Mouse (Mus musculus) stomach, postnatal 0 days (tissue): ENCODE results near the gene Apol10b. TPM values are rescaled to one million over a fixed set of nuclear protein-coding genes. Genes with fewer than 3 reads are reported as not detected.
"Not testable (repeated sequence)": the region's sequence is repeated elsewhere in the genome, so short reads cannot be mapped to it uniquely, and the experiment has no call there.

Experiments
- ATAC-seq: fragments of 200-750 bp; cut with Nextera tagmentation; 2 replicates; pipeline ENCODE4 v1.8.0; 2017; ENCODE audit not compliant: low FRiP score, low TSS enrichment
- DNase-seq: peaks from one replicate; pipeline ENCODE4 v3.0.0-alpha.2; 2016; ENCODE audit warnings: low spot score
- H3K27ac ChIP-seq: fragments of 300-500 bp; sonication (generic); replicated peaks from 2 replicates; pipeline ENCODE4 v1.5.1; 2014; ENCODE audit warnings: mild to moderate bottlenecking, control low read depth
- H3K27me3 ChIP-seq: fragments of 300-500 bp; sonication (generic); 2 replicates; pipeline ENCODE4 v1.6.1; 2014; ENCODE audit warnings: low read length; ENCODE audit not compliant: control insufficient read depth, insufficient read depth
- H3K36me3 ChIP-seq: fragments of 300-500 bp; sonication (generic); 2 replicates; pipeline ENCODE4 v1.6.1; 2014; ENCODE audit warnings: low read length, mixed read lengths; ENCODE audit not compliant: control insufficient read depth, insufficient read depth
- H3K4me1 ChIP-seq: fragments of 300-500 bp; sonication (generic); replicated peaks from 2 replicates; pipeline ENCODE4 v1.6.1; 2014; ENCODE audit warnings: antibody characterized with exemption; ENCODE audit not compliant: control insufficient read depth, insufficient read depth
- H3K4me2 ChIP-seq: fragments of 300-500 bp; sonication (generic); replicated peaks from 2 replicates; pipeline ENCODE4 v1.6.1; 2014; ENCODE audit warnings: low read depth, mild to moderate bottlenecking, control low read depth, moderate library complexity
- H3K4me3 ChIP-seq: fragments of 300-500 bp; sonication (generic); 2 replicates; pipeline ENCODE4 v1.5.1; 2014; ENCODE audit warnings: low read depth, low read length, control low read depth
- H3K9ac ChIP-seq: fragments of 300-500 bp; sonication (generic); 2 replicates; pipeline ENCODE4 v1.6.1; 2014; ENCODE audit warnings: mild to moderate bottlenecking, low read length, control low read depth, mixed read lengths
- H3K9me3 ChIP-seq: fragments of 300-500 bp; sonication (generic); 2 replicates; pipeline ENCODE4 v1.6.1; 2016; ENCODE audit warnings: low read length; ENCODE audit not compliant: control insufficient read depth
- CTCF ChIP-seq: IDR thresholded peaks from 2 replicates; pipeline ENCODE4 v1.5.1; 2016; ENCODE audit warnings: antibody characterized with exemption, low read depth, mild to moderate bottlenecking, moderate library complexity
- EP300 ChIP-seq: optimal IDR thresholded peaks from 2 replicates; pipeline ENCODE3; 2016; ENCODE audit warnings: antibody characterized with exemption
- WGBS: fragments of 180-500 bp; shearing (Covaris S2); extraction: QIAGEN DNeasy Blood & Tissue Kit; methylation state at CpG from one replicate; pipeline ENCODE4 v1.1.7; 2014; 5-methylcytosine and 5-hydroxymethylcytosine counted together
- polyA plus RNA-seq: library from polyadenylated mRNA; unstranded; fragments of >200 nt; fragmentation: Nextera tagmentation; extraction: Ambion mirVana; gene quantifications from 2 replicates; pipeline ENCODE4 v1.2.1, GENCODE M21; 2015

Apol10b gene
- polyA plus RNA-seq, 1 experiment from 2014 or later, result 0.38 TPM

GRCm38 (mm10) chr15:77587026-77587425, 8.9 kb downstream of the Apol10b start:
- no peak for ATAC-seq

GRCm38 (mm10) chr15:77581681-77582080, 14.2 kb downstream of the Apol10b start:
- H3K4me1 ChIP-seq, result no peaks in the 10 kb centered on the region
- no peak overlapping the region for H3K27ac ChIP-seq
- H3K4me3 ChIP-seq, result no peak overlapping the region
- H3K27me3 ChIP-seq, result no peaks in the 10 kb centered on the region
- no peaks in the 10 kb centered on the region for H3K36me3 ChIP-seq
- WGBS, result 19% methylated on average over 1 of the region's 1 CpGs
- ATAC-seq (peak; percentile 70), DNase-seq (peak; percentile 44)
- no peaks in the 10 kb centered on the region for H3K9me3 ChIP-seq
- TF ChIP-seq EP300 (no peak), CTCF (no peak)
- no peak overlapping the region for H3K9ac ChIP-seq
- H3K4me2 ChIP-seq, result no peak overlapping the region

More at GRCm38 (mm10) chr15:77587026-77587425, 8.9 kb downstream of the Apol10b start:
- no peaks in the 10 kb centered on the region for H3K9me3 ChIP-seq
- H3K27ac ChIP-seq, result no peak overlapping the region
- H3K27me3 ChIP-seq, result no peaks in the 10 kb centered on the region
- no peak overlapping the region for H3K4me2 ChIP-seq
- H3K4me1 ChIP-seq, result no peaks in the 10 kb centered on the region
- no peaks in the 10 kb centered on the region for H3K36me3 ChIP-seq
- no peak overlapping the region for H3K4me3 ChIP-seq
- TF ChIP-seq EP300 (no peak), CTCF (no peak)
- no peak for DNase-seq
- no peak overlapping the region for H3K9ac ChIP-seq

- H3K36me3 ChIP-seq, result no peaks in the 10 kb centered on the region
- TF ChIP-seq EP300 (no peak), CTCF (no peak)
- H3K4me1 ChIP-seq, result no peaks in the 10 kb centered on the region
- no peak overlapping the region for H3K27ac ChIP-seq
- no peak overlapping the region for H3K4me3 ChIP-seq
- DNase-seq (no peak), ATAC-seq (no peak)
- H3K27me3 ChIP-seq, result no peaks in the 10 kb centered on the region
- H3K4me2 ChIP-seq, result no peak overlapping the region
- no peak overlapping the region for H3K9ac ChIP-seq
- WGBS, result 92% methylated on average over 4 of the region's 4 CpGs
- H3K9me3 ChIP-seq, result no peaks in the 10 kb centered on the region
These were observed 16.6 kb downstream of the Apol10b start for GRCm38 (mm10) chr15:77579311-77579710.

- Histone ChIP-seq H3K36me3 (no peaks in the 10 kb centered on the region), H3K9me3 (no peaks in the 10 kb centered on the region), H3K4me2 (no peak overlapping the region), H3K4me3 (no peak overlapping the region), H3K4me1 (no peaks in the 10 kb centered on the region), H3K9ac (no peak overlapping the region), H3K27ac (no peak overlapping the region), H3K27me3 (no peaks in the 10 kb centered on the region)
- no peak for ATAC-seq
- DNase-seq, result no peak
- TF ChIP-seq CTCF, result no peak
- TF ChIP-seq EP300, result no peak
- WGBS, result 83% methylated on average over 2 of the region's 2 CpGs
These were observed 17.1 kb downstream of the Apol10b start for GRCm38 (mm10) chr15:77578801-77579200.

GRCm38 (mm10) chr15:77563219-77563618, 32.7 kb downstream of the Apol10b start:
- Histone ChIP-seq H3K27me3 (no peaks in the 10 kb centered on the region), H3K4me1 (no peaks in the 10 kb centered on the region)

GRCm38 (mm10) chr15:77561792-77562191, 34.1 kb downstream of the Apol10b start, which contains the start of gene 1700025B11Rik:
TSS of gene 1700025B11Rik (minus strand) at chr15:77561892.
- no peaks in the 10 kb centered on the region for H3K4me1 ChIP-seq
- no peak within 1 kb of the TSS for H3K4me2 ChIP-seq
- no peak within 1 kb of the TSS for H3K27ac ChIP-seq
- ATAC-seq (no peak), DNase-seq (no peak)
- H3K4me3 ChIP-seq, result no peak within 1 kb of the TSS
- H3K9ac ChIP-seq, result no peak within 1 kb of the TSS
- TF ChIP-seq CTCF, result no peak
- no peak for TF ChIP-seq EP300
- no peaks in the 10 kb centered on the region for H3K9me3 ChIP-seq
- H3K36me3 ChIP-seq, result no peaks in the 10 kb centered on the region
- no peaks in the 10 kb centered on the region for H3K27me3 ChIP-seq

More at GRCm38 (mm10) chr15:77563219-77563618, 32.7 kb downstream of the Apol10b start:
- H3K4me3 ChIP-seq, result no peak overlapping the region
- TF ChIP-seq CTCF (peak; percentile 48), EP300 (no peak)
- H3K36me3 ChIP-seq, result no peaks in the 10 kb centered on the region
- H3K27ac ChIP-seq, result no peak overlapping the region
- no peak overlapping the region for H3K9ac ChIP-seq
- ATAC-seq (no peak), DNase-seq (no peak)
- no peaks in the 10 kb centered on the region for H3K9me3 ChIP-seq
- H3K4me2 ChIP-seq, result no peak overlapping the region

GRCm38 (mm10) chr15:77539221-77539620, 56.7 kb downstream of the Apol10b start:
- not testable (repeated sequence) for H3K27ac ChIP-seq, H3K4me3 ChIP-seq, H3K4me1 ChIP-seq, H3K9me3 ChIP-seq, H3K4me2 ChIP-seq, H3K27me3 ChIP-seq, H3K9ac ChIP-seq, H3K36me3 ChIP-seq, DNase-seq, ATAC-seq
- 30% methylated on average over 1 of the region's 1 CpGs for WGBS
